Mouse (Mus musculus): ENCODE results near the gene Sec62.

DNA sequence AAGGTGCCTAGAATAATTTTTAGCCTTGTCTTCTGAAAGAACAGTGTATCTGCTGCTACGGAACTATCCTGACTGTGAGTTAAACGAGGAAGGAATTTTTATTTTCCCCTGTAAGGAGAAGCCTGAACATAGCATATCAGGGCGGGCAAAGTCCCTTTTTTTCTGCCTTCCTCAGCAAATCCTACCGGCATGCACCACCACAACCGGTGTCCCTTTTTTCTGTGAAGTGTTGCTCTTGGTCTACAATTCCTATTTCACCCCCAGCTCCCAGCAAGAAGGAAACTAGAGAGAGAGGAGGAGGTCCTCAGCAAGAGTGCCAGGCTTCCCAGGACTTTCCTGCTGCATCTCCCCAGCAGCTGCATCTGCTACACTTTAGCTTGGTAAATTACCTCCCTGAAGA, 60.9 kb downstream of the Sec62 start:
- no peak for TF ChIP-seq EP300 (optimal IDR thresholded peaks at IDR 0.05)
- TF ChIP-seq CTCF (IDR thresholded peaks at IDR 0.05; ENCODE audit: low read depth) = no peak
